13 mouse cellular contexts compared by ENCODE assay signal in the genomic region with DNA sequence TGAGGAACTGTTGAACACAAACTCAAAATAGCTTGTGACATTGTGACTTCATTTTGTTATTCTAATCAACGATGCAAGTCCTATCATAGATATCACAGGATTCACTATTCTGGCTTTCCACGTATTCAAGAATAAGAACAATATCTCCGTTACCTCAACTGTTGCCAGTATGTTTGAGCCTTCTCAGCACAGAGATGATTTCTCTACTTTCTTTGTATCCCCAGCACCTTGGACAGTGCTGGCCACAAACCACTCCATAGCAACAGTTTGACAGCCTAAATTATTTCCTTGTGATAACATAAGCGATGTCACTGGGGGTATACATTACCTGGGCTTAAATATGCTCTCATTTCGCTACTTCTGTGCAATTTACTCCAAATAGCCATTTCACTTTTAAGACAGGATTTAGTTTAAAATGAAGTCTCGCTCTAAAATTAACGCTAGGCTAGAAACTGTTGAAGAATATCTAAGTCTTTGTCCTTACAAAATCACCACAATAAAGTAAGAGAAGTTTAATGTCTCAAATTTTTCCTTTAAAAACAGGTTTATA. TPM values are rescaled to one million over a fixed set of nuclear protein-coding genes. Genes with fewer than 3 reads are reported as not detected.
A peak's percentile ranks its signal among the peaks of the same experiment; 100 is the strongest.
DNase-seq lines count a peak whose midpoint lies in the region; ATAC-seq and TF ChIP-seq lines count a peak whose summit lies in the region.
"Had no signal": no experiment of that assay in that cellular context is flagged by ENCODE, and none has a peak within 500 bp of the region (broad histone marks: within the 10 kb centered on the region; RNA-seq: fewer than 3 reads in every experiment).

No protein-coding gene starts in this region.

- H3K27ac ChIP-seq in embryonic facial prominence, embryonic 14.5 days (replicated peaks; ENCODE audit: low read depth, low read length), result no peak overlapping the region
- peak overlapping the region; percentile 99 for H3K27ac ChIP-seq in hindbrain, embryonic 14.5 days
- no peak overlapping the region for H3K27ac ChIP-seq in limb, embryonic 10.5 days
- H3K27ac ChIP-seq in liver, embryonic 11.5 days (ENCODE audit: low read depth, low read length), result no peak overlapping the region
- H3K27ac ChIP-seq: intestine, embryonic 15.5 days; liver, embryonic 13.5 days had no signal

- DNase-seq in R1 (ENCODE audit: low read depth, low spot score), result peak; percentile 40
- peak; percentile 40 for DNase-seq in embryonic facial prominence, embryonic 14.5 days (ENCODE audit: low spot score)
- no peak for DNase-seq in hindbrain, embryonic 14.5 days (ENCODE audit: low spot score)
- no peak for DNase-seq in limb, embryonic 10.5 days (ENCODE audit: low spot score)
- no peak for DNase-seq in testis, postnatal 10 days (ENCODE audit: low spot score)
- no peak for DNase-seq in liver, embryonic 11.5 days (ENCODE audit: low spot score)
- no peak for DNase-seq in gastrocnemius, postnatal 14 days
- DNase-seq: liver, embryonic 13.5 days had no signal

- no peak for ATAC-seq in embryonic facial prominence, embryonic 14.5 days (ENCODE audit: low read depth)
- ATAC-seq in hindbrain, embryonic 14.5 days (ENCODE audit: low FRiP score), result no peak
- ATAC-seq in liver, embryonic 11.5 days (replicated peaks; ENCODE audit: low FRiP score), result no peak
- ATAC-seq: CD4-positive, CD25-positive, alpha-beta regulatory T cell, adult 4 months; intestine, embryonic 15.5 days had no signal

- TF ChIP-seq POLR2A in myocyte (IDR thresholded peaks at IDR 0.05; ENCODE audit: insufficient read length, low read depth), result no peak

- no peak overlapping the region for H3K4me3 ChIP-seq in embryonic facial prominence, embryonic 14.5 days (ENCODE audit: low read depth, low read length)
- peak overlapping the region; percentile 80 for H3K4me3 ChIP-seq in hindbrain, embryonic 14.5 days (replicated peaks; ENCODE audit: low read length)
- peak overlapping the region; percentile 43 for H3K4me3 ChIP-seq in myocyte
- H3K4me3 ChIP-seq in limb, embryonic 10.5 days, result no peak overlapping the region
- no peak overlapping the region for H3K4me3 ChIP-seq in liver, embryonic 11.5 days (ENCODE audit: low read depth, low read length)
- H3K4me3 ChIP-seq: liver, embryonic 13.5 days had no signal

- H3K79me2 ChIP-seq in myocyte (ENCODE audit: control insufficient read depth, insufficient read depth), result no peaks in the 10 kb centered on the region

- 25% methylated on average over 7 of the region's 7 CpGs for WGBS in embryonic facial prominence, embryonic 14.5 days
- WGBS in hindbrain, embryonic 14.5 days, result 25% methylated on average over 7 of the region's 7 CpGs
- 34% methylated on average over 7 of the region's 7 CpGs for WGBS in limb, embryonic 10.5 days
- WGBS in liver, embryonic 11.5 days, result 28% methylated on average over 7 of the region's 7 CpGs

- H3K4me2 ChIP-seq in embryonic facial prominence, embryonic 14.5 days (ENCODE audit: low read depth, low read length), result no peak overlapping the region
- H3K4me2 ChIP-seq in hindbrain, embryonic 14.5 days (replicated peaks), result peak overlapping the region; percentile 88
- H3K4me2 ChIP-seq in myocyte (ENCODE audit: low read depth), result peak overlapping the region; percentile 85
- H3K4me2 ChIP-seq in liver, embryonic 11.5 days, result no peak overlapping the region
- H3K4me2 ChIP-seq: liver, embryonic 13.5 days had no signal

- no peaks in the 10 kb centered on the region for H3K36me3 ChIP-seq in embryonic facial prominence, embryonic 14.5 days (ENCODE audit: control insufficient read depth, insufficient read depth, low read length)
- H3K36me3 ChIP-seq in hindbrain, embryonic 14.5 days (replicated peaks; ENCODE audit: control insufficient read depth, insufficient read depth), result no peaks in the 10 kb centered on the region
- no peaks in the 10 kb centered on the region for H3K36me3 ChIP-seq in myocyte (ENCODE audit: control insufficient read depth, insufficient read depth)
- H3K36me3 ChIP-seq in limb, embryonic 10.5 days, result no peaks in the 10 kb centered on the region
- no peaks in the 10 kb centered on the region for H3K36me3 ChIP-seq in liver, embryonic 11.5 days (ENCODE audit: control insufficient read depth, insufficient read depth, low read length)
- H3K36me3 ChIP-seq: heart, embryonic 12.5 days; intestine, embryonic 15.5 days; liver, embryonic 13.5 days had no signal

- no peak overlapping the region for H3ac ChIP-seq in myocyte (ENCODE audit: control insufficient read depth, insufficient read length)

- H3K9ac ChIP-seq in embryonic facial prominence, embryonic 14.5 days (ENCODE audit: low read depth, low read length), result no peak overlapping the region
- peak overlapping the region; percentile 98 for H3K9ac ChIP-seq in hindbrain, embryonic 14.5 days
- H3K9ac ChIP-seq in liver, embryonic 11.5 days (ENCODE audit: low read depth, low read length), result no peak overlapping the region
- H3K9ac ChIP-seq: heart, embryonic 12.5 days; intestine, embryonic 15.5 days; liver, embryonic 13.5 days had no signal

- peaks cover 50% of the 10 kb centered on the region for H3K27me3 ChIP-seq in embryonic facial prominence, embryonic 14.5 days (replicated peaks; ENCODE audit: control insufficient read depth, insufficient read depth, low read length)
- no peaks in the 10 kb centered on the region for H3K27me3 ChIP-seq in hindbrain, embryonic 14.5 days (ENCODE audit: control insufficient read depth, insufficient read depth, low read length)
- H3K27me3 ChIP-seq in myocyte (ENCODE audit: control insufficient read depth, insufficient read depth, insufficient read length), result no peaks in the 10 kb centered on the region
- H3K27me3 ChIP-seq in limb, embryonic 10.5 days (ENCODE audit: low read depth, poor library complexity, severe bottlenecking), result peaks cover 53% of the 10 kb centered on the region
- peaks cover 39% of the 10 kb centered on the region for H3K27me3 ChIP-seq in liver, embryonic 11.5 days (replicated peaks; ENCODE audit: control insufficient read depth, insufficient read depth, low read length)

- H3K4me1 ChIP-seq in embryonic facial prominence, embryonic 14.5 days (ENCODE audit: control insufficient read depth, insufficient read depth, low read length), result peaks cover 7% of the 10 kb centered on the region; the same call in 1 of the 2 replicates
- H3K4me1 ChIP-seq in hindbrain, embryonic 14.5 days (replicated peaks; ENCODE audit: control insufficient read depth, insufficient read depth, low read length), result peaks cover 12% of the 10 kb centered on the region; the same call in 1 of the 2 replicates
- H3K4me1 ChIP-seq in limb, embryonic 10.5 days, result peaks cover 24% of the 10 kb centered on the region
- H3K4me1 ChIP-seq in liver, embryonic 11.5 days (replicated peaks; ENCODE audit: control insufficient read depth, insufficient read depth, low read length), result no peaks in the 10 kb centered on the region; the same call in 1 of the 2 replicates

- no peaks in the 10 kb centered on the region for H3K9me3 ChIP-seq in embryonic facial prominence, embryonic 14.5 days (ENCODE audit: control insufficient read depth, low read length)
- H3K9me3 ChIP-seq in hindbrain, embryonic 14.5 days (ENCODE audit: control insufficient read depth, low read length), result no peaks in the 10 kb centered on the region
- no peaks in the 10 kb centered on the region for H3K9me3 ChIP-seq in limb, embryonic 10.5 days (replicated peaks)
- H3K9me3 ChIP-seq in liver, embryonic 11.5 days (ENCODE audit: control insufficient read depth, low read length), result no peaks in the 10 kb centered on the region
- H3K9me3 ChIP-seq: heart, embryonic 12.5 days; intestine, embryonic 15.5 days; liver, embryonic 13.5 days had no signal

- intact Hi-C loops in gastrocnemius, postnatal 14 days (cut with DNase I; ENCODE audit: low total_unique reads), result no loop called here

TF ChIP-seq in myocyte, 11 proteins besides CTCF, POLR2A, EP300 and RAD21:
- peak; percentile 68 for TF ChIP-seq REST (IDR thresholded peaks at IDR 0.05; ENCODE audit: insufficient read depth, insufficient read length)
- TF ChIP-seq CEBPB (IDR thresholded peaks at IDR 0.05; ENCODE audit: insufficient read depth, poor library complexity, severe bottlenecking), result no peak

RNA-seq across cellular contexts. Expression of a gene that starts 1.0 kb away (rescaled TPM):
- 5.0 TPM in 2 replicates for polyA plus RNA-seq in embryonic facial prominence, embryonic 14.5 days (2014; fragmentation: Nextera tagmentation; extraction: Ambion mirVana)
- polyA plus RNA-seq in hindbrain, embryonic 14.5 days (2014; fragmentation: Nextera tagmentation; extraction: Ambion mirVana), result 92.8 and 94.7 TPM in 2 replicates
- 1.6 TPM for polyA plus RNA-seq in myocyte (2012; fragmentation: generic; extraction: Trizol)
- 0.38 and 1.3 TPM in 2 replicates for polyA plus RNA-seq in limb, embryonic 10.5 days (2016; fragmentation: Nextera tagmentation; extraction: Ambion mirVana)
- 0.64 and 0.90 TPM in 2 replicates for polyA plus RNA-seq in liver, embryonic 11.5 days (2014; fragmentation: Nextera tagmentation; extraction: Ambion mirVana)
- not detected for total RNA-seq in gastrocnemius, postnatal 14 days (2021)
- polyA plus RNA-seq: CD4-positive, CD25-positive, alpha-beta regulatory T cell, adult 4 months had no signal

RNA-seq across cellular contexts. Expression of a gene that starts 56.1 kb away (rescaled TPM):
- 0.51 and 1.1 TPM in 2 replicates for polyA plus RNA-seq in embryonic facial prominence, embryonic 14.5 days (2014; fragmentation: Nextera tagmentation; extraction: Ambion mirVana)
- polyA plus RNA-seq in hindbrain, embryonic 14.5 days (2014; fragmentation: Nextera tagmentation; extraction: Ambion mirVana), result 10.4 and 12.4 TPM in 2 replicates
- polyA plus RNA-seq in myocyte (2012; fragmentation: generic; extraction: Trizol), result 0.16 TPM
- polyA plus RNA-seq in limb, embryonic 10.5 days (2016; fragmentation: Nextera tagmentation; extraction: Ambion mirVana), result 0.35 TPM in 1 of 2 replicates, not detected in the other
- not detected in 2 replicates for polyA plus RNA-seq in liver, embryonic 11.5 days (2014; fragmentation: Nextera tagmentation; extraction: Ambion mirVana)
- total RNA-seq in gastrocnemius, postnatal 14 days (2021), result not detected
- polyA plus RNA-seq: CD4-positive, CD25-positive, alpha-beta regulatory T cell, adult 4 months; heart, embryonic 12.5 days; intestine, embryonic 15.5 days; large intestine, adult 2 months; liver, embryonic 13.5 days had no signal

Comparison
In these comparisons a context has a peak if more than half of its experiments do, and no peak if none do; other contexts are left out.
1. DNase-seq: peak in R1 (single experiment) and embryonic facial prominence, embryonic 14.5 days (single experiment); none in hindbrain, embryonic 14.5 days (single experiment), limb, embryonic 10.5 days (single experiment), testis, postnatal 10 days (single experiment), liver, embryonic 11.5 days (single experiment) and gastrocnemius, postnatal 14 days (single experiment).
2. H3K4me2 ChIP-seq: peak in hindbrain, embryonic 14.5 days (single experiment) and myocyte (single experiment); none in embryonic facial prominence, embryonic 14.5 days (single experiment) and liver, embryonic 11.5 days (single experiment).
3. H3K4me3 ChIP-seq: peak in hindbrain, embryonic 14.5 days (single experiment) and myocyte (single experiment); none in embryonic facial prominence, embryonic 14.5 days (single experiment), limb, embryonic 10.5 days (single experiment) and liver, embryonic 11.5 days (single experiment).
4. RNA of a gene that starts 1.0 kb away (polyA plus RNA-seq): 92.8 to 94.7 TPM in hindbrain, embryonic 14.5 days; 5.0 TPM in embryonic facial prominence, embryonic 14.5 days, 1.6 TPM in myocyte (single experiment), 0.64 to 0.90 TPM in liver, embryonic 11.5 days and 0.38 to 1.3 TPM in limb, embryonic 10.5 days; every median in the first group is over 10 times any median in the second.